Mouse (Mus musculus) E14TG2a.4 (cell line): Measurements from ENCODE around the gene Tmem129.

Experiments used
- H3K27me3 ChIP-seq: 2 replicates; pipeline ENCODE4 v1.6.1; 2014; ENCODE audit warnings: low read length, control low read depth; ENCODE audit not compliant: insufficient read depth
- H3K36me3 ChIP-seq: 2 replicates; pipeline ENCODE4 v1.6.1; 2014; ENCODE audit warnings: low read length, control low read depth; ENCODE audit not compliant: insufficient read depth
- H3K4me1 ChIP-seq: replicated peaks from 2 replicates; pipeline ENCODE4 v1.6.1; 2014; ENCODE audit warnings: low read depth, low read length, control low read depth
- H3K4me3 ChIP-seq: replicated peaks from 2 replicates; pipeline ENCODE4 v1.5.1; 2014; ENCODE audit warnings: mild to moderate bottlenecking, low read length
- H3K9me3 ChIP-seq: 2 replicates; pipeline ENCODE4 v1.6.1; 2014; ENCODE audit warnings: low read length, control low read depth
- CTCF ChIP-seq: conservative IDR thresholded peaks from 2 replicates; pipeline ENCODE4 v1.5.1; 2014; ENCODE audit warnings: low read length
- NANOG ChIP-seq: IDR thresholded peaks from 2 replicates; pipeline ENCODE4 v1.6.1; 2014; ENCODE audit warnings: borderline replicate concordance, low read length, mixed read lengths
- POU5F1 ChIP-seq: IDR thresholded peaks from 2 replicates; pipeline ENCODE4 v1.6.1; 2014; ENCODE audit warnings: low read length, borderline replicate concordance

The Tmem129 gene

DNA sequence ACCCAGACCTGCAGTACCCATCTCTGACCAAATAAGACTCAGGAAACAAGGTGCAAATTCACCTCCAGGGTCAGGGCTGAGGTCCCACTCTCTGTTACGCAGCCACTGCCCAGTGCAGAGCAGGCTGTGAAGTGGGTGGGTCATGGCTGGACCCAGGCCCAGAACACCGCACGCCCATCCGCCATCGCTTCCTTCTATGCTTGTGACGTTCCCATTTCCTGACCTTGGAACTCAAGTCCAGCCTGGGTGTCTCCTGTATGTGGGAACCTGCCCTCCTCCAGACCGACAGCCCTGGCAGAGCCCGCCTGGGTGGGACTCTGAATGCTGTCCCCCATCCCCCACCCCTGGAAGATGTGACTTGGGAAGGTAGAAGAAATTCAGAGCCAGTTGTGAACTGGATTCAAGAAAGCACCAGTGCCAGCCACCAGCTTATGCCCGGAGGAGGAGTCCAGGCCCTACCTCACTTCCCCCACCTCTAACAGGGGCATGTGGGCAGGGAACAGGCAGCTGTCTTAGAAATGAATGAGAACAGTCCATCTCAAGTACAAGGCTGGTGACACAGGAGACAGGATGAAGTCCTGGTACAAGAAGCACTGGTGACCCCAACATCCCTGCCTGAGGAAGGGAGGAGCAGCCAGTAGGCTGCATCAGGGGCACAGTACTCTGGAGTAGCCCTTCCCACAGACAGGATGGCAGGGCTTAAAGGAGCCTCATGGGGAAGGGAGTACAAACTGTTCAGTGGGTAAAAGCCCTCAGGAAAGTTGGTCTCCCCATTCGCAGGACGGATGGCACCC, 31.8 kb upstream of the Tmem129 start:
- Histone ChIP-seq H3K27me3 (peaks cover 98% of the 10 kb centered on the region), H3K9me3 (no peaks in the 10 kb centered on the region), H3K4me3 (peak overlapping the region; percentile 64), H3K4me1 (peaks cover 44% of the 10 kb centered on the region), H3K36me3 (no peaks in the 10 kb centered on the region)
- TF ChIP-seq CTCF = no peak
- no peak for TF ChIP-seq NANOG
- no peak for TF ChIP-seq POU5F1

DNA sequence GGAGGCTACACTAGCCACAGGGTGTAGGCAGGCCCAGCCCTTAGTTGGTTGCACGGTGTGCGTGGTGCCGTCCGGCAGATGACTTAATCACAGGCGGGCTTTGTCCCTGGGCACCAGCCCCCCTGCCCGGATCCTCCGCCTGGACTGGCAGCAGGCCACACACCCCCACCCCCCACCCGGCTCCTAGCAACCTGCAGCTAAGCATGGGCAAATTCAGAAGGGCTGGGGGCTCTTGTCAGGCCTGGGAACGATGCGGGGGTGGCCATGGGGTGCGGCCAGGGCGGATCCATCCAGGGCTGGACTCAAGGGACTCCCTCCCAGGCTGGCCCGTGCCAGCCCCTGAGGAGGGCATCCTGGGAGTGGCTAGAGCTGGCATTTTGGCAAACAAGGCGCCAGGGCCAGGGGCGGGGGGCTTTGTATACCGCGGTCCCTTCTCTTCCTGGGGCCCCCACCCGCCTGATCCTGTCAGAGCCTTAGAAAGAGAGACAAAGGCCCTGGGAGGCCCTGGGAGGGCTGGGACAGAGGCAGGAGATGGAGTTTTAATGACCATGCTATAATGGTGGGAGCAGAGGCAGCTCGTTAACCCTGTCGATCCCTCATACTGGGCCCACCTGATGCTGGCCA, 31.1 kb upstream of the Tmem129 start:
- Histone ChIP-seq H3K9me3 (no peaks in the 10 kb centered on the region), H3K27me3 (peaks cover 99% of the 10 kb centered on the region), H3K4me3 (peak overlapping the region; percentile 64), H3K4me1 (peaks cover 39% of the 10 kb centered on the region), H3K36me3 (no peaks in the 10 kb centered on the region)
- TF ChIP-seq POU5F1 = no peak
- no peak for TF ChIP-seq NANOG
- no peak for TF ChIP-seq CTCF

DNA sequence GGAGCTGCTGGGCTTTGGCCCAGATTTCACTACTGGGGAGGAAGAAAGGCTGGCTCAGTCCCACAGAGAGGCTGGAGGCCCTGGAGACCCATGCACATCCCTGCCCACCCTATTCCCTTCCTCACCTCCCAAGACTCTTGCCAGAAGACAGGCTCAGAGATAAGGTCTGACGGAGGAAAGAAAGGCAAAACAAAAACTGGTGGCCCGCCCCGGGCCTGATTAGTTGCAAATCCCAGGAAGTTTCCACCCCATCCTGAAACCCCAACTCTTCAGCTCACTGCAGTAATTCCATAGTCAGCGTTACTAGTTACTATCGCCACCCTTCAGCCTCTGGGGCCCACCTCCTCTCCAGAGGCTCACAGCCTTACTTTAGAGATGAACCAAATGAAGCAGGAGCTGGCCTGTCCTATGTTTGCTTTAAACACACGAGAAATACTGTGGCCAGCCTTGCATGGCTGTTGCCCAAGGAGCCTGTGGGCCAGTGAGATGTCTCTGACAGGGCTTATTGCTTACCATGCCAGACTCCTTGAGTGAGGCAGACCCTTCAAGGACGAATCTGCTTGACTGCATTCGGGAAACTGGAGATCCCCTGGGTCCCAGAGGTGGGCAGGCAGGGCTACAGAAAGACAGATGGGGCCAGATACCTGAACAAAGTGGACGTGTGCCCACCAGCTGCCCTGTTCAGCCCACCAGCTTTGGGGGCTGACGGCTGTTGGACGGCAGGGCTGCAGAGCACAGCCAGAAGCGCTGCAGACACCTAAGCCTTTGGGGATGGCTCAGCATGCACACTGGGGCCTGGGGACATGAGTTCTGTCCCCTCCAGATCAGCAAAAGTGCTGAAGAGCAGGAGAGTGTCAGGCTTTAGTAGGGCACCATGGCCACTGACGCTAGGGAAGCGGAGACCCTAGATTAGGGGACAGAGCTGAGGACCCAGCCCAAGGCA, 30.3 kb upstream of the Tmem129 start:
- Histone ChIP-seq H3K4me1 (peaks cover 34% of the 10 kb centered on the region), H3K9me3 (no peaks in the 10 kb centered on the region), H3K4me3 (peak overlapping the region; percentile 64), H3K36me3 (no peaks in the 10 kb centered on the region), H3K27me3 (peaks cover 95% of the 10 kb centered on the region)
- TF ChIP-seq POU5F1 = no peak
- TF ChIP-seq NANOG = no peak
- no peak for TF ChIP-seq CTCF

DNA sequence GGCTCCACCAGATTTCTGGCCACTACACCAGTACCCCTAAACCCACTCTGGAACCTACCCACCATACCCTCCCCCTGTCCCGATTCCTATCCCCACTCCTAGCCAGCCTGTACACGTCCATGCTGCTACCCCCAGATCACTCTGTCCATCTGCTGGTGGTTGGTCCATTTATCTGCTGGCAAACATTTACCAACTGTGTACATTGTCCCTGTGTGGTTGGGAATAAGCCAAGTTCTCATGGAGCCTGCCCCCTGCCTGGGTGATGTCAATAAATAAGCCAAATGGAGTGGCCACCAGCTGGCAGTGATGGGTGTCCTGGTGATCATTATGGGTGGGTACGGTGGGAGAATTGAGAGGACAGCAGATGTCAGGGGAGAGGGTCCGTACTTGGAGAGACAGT, 28.9 kb upstream of the Tmem129 start:
- TF ChIP-seq CTCF (no peak), NANOG (no peak), POU5F1 (no peak)

DNA sequence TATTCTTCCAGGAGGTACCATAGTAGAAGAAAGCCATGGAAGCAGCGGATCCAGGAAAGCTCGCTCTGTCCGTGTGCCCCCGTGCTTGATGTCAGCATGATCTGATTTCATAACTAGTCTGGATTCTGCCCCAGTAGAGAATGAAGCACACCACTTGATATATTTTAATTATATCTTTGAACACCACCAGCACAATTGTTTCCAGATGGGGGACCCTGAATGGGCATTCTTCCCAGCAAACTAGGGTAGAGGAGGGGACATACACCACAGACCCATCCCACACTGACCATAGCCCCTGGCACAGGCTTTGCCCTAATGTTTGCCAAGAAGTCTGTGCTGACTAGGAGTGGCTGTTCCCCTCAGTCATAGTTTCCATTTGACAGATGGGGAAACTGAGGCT, 26.7 kb upstream of the Tmem129 start:
- Histone ChIP-seq H3K27me3 (peaks cover 69% of the 10 kb centered on the region), H3K36me3 (no peaks in the 10 kb centered on the region)
- no peak for TF ChIP-seq CTCF
- no peak for TF ChIP-seq POU5F1
- no peak for TF ChIP-seq NANOG

More for the DNA sequence above, 28.9 kb upstream of the Tmem129 start:
- Histone ChIP-seq H3K9me3 (no peaks in the 10 kb centered on the region), H3K27me3 (peaks cover 89% of the 10 kb centered on the region), H3K4me1 (peaks cover 23% of the 10 kb centered on the region), H3K4me3 (no peak overlapping the region), H3K36me3 (no peaks in the 10 kb centered on the region)

DNA sequence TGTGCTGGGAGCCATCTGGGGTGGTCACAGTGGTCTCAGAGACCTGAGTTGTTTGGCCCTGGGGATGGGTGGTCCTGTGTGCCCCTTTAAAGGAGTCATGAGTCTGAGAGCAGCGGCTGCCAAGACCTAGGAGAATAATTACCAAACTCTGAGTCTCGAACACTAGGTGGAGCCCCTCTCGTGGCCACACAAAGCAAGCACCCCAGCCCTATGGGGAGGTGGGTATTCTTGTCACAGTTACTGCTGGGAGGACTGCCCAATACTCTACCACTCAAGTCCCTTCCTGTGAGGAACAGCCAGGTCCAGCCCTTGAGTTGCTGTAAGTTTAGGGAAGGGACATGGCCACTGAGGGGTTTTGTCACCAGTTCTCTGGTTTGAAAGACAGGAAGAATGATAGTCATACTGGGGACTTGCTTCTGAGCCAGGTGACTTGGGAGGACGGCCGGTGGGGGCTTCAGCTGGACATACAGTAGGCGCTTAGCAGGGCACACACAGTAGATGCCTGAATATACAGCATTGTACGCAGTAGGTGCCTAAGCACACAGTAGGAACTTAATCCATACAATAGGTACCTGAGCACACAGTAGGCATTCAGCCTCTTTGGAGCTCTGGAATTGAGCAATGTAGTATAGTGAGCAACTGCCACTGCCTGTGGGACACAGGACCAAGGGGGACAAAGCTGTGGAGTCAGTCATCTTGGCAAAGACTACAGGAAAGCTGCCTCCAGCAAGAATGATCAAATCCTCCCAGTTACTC, 25.9 kb upstream of the Tmem129 start:
- peaks cover 60% of the 10 kb centered on the region for H3K27me3 ChIP-seq
- H3K36me3 ChIP-seq = no peaks in the 10 kb centered on the region
- peaks cover 21% of the 10 kb centered on the region for H3K4me1 ChIP-seq
- no peak overlapping the region for H3K4me3 ChIP-seq
- no peaks in the 10 kb centered on the region for H3K9me3 ChIP-seq
- no peak for TF ChIP-seq POU5F1
- peak; percentile 31 for TF ChIP-seq CTCF
- TF ChIP-seq NANOG = no peak

More for the DNA sequence above, 26.7 kb upstream of the Tmem129 start:
- no peak overlapping the region for H3K4me3 ChIP-seq
- H3K4me1 ChIP-seq = peaks cover 30% of the 10 kb centered on the region
- no peaks in the 10 kb centered on the region for H3K9me3 ChIP-seq

DNA sequence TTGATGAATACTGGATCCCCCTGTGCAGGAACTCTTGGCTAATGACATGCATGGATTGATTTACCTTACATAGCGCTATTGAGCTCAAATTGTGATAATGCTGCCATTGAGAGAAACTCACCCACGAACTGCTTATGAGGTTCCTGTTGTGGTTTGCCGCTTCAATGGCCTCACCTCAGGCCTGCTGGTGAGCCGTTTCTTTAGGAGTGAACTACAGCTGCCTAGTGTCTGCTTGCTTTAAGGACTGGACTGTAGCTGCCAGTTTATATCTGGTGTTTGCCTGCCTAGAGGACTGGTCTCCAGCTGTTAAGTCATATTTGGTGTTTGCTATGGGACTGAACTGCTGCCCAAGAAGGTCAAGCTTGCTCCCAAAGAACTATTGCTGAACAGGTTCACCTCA, 24.7 kb upstream of the Tmem129 start:
- no peaks in the 10 kb centered on the region for H3K36me3 ChIP-seq
- no peak overlapping the region for H3K4me3 ChIP-seq
- no peaks in the 10 kb centered on the region for H3K9me3 ChIP-seq
- H3K27me3 ChIP-seq = peaks cover 49% of the 10 kb centered on the region
- H3K4me1 ChIP-seq = peaks cover 17% of the 10 kb centered on the region
- TF ChIP-seq NANOG (no peak), POU5F1 (no peak), CTCF (no peak)
